Mouse (Mus musculus): Measurements from ENCODE around the gene Uts2r. TPM values are rescaled to one million over a fixed set of nuclear protein-coding genes. Genes with fewer than 3 reads are reported as not detected.

The Uts2r gene
- total RNA-seq, 2 experiments from 2014 or later: 0.24 to 0.35 TPM

Other genes with a start within 250 kb of the Uts2r start
- gene Ccdc57, start 227.4 kb upstream of the Uts2r start, total RNA-seq (2021): 1 to 10 TPM; 1.7 to 1.8 TPM
- 1 to 10 TPM; 4.0 to 4.4 TPM for gene Slc16a3, start 211.8 kb upstream of the Uts2r start, total RNA-seq (2021)
- 10 to 100 TPM; 86.0 to 89.5 TPM for gene Csnk1d, start 168.9 kb upstream of the Uts2r start, total RNA-seq (2021)
- under 1 TPM in 1 of 2 experiments, not detected in 1; 0.26 TPM for gene Cd7, start 120.9 kb upstream of the Uts2r start, total RNA-seq (2021)
- gene Sectm1b, start 96.7 kb upstream of the Uts2r start, total RNA-seq (2021): not detected
- not detected for gene Sectm1a, start 79.1 kb upstream of the Uts2r start, total RNA-seq (2021)
- gene Tex19.2, start 41.6 kb upstream of the Uts2r start, total RNA-seq (2021): not detected
- gene Tex19.1, start 14.1 kb upstream of the Uts2r start, total RNA-seq (2021): not detected
- gene Hexdc, start 44.2 kb downstream of the Uts2r start, total RNA-seq (2021): 10 to 100 TPM; 12.7 to 15.1 TPM
- 10 to 100 TPM; 18.3 to 19.4 TPM for gene Ogfod3, start 44.4 kb downstream of the Uts2r start, total RNA-seq (2021)
- gene Cybc1, start 69.1 kb downstream of the Uts2r start, total RNA-seq (2021): 10 to 100 TPM in 1 of 2 experiments, 1 to 10 TPM in 1; 9.3 to 12.6 TPM
- 10 to 100 TPM; 75.8 to 93.3 TPM for gene Narf, start 77.0 kb downstream of the Uts2r start, total RNA-seq (2021)
- gene Foxk2, start 99.7 kb downstream of the Uts2r start, total RNA-seq (2021): 10 to 100 TPM; 23.3 to 27.6 TPM
- gene Wdr45b, start 194.2 kb downstream of the Uts2r start, total RNA-seq (2021): 10 to 100 TPM; 53.0 to 54.0 TPM
- 1 to 10 TPM; 2.1 to 2.8 TPM for gene Rab40b, start 228.0 kb downstream of the Uts2r start, total RNA-seq (2021)

All from heart, postnatal 10 days (tissue).